Mouse (Mus musculus) midbrain, embryonic 16.5 days (tissue): ENCODE measurements at regions not wholly inside any gene's neighbourhood (a gene's known extent, or its start where the extent isn't known, plus 50 kb on each side); places are given as distances from the start of the nearest gene placed in this dataset.

ENCODE experiments used
- ATAC-seq: fragments of 200-750 bp; cut with Nextera tagmentation; 2 replicates; pipeline ENCODE4 v1.8.0; 2017; ENCODE audit warnings: moderate TSS enrichment
- H3K27ac ChIP-seq: fragments of 300-500 bp; sonication (generic); 2 replicates; pipeline ENCODE4 v1.5.1; 2014; ENCODE audit warnings: mild to moderate bottlenecking, low read length, mixed read lengths
- H3K27me3 ChIP-seq: fragments of 300-500 bp; sonication (generic); 2 replicates; pipeline ENCODE4 v1.6.1; 2014; ENCODE audit warnings: low read depth, low read length, mixed read lengths; ENCODE audit not compliant: control insufficient read depth, insufficient read depth
- H3K36me3 ChIP-seq: fragments of 300-500 bp; sonication (generic); 2 replicates; pipeline ENCODE4 v1.6.1; 2014; ENCODE audit warnings: mild to moderate bottlenecking, low read length, moderate library complexity, mixed read lengths; ENCODE audit not compliant: control insufficient read depth, insufficient read depth
- H3K4me1 ChIP-seq: fragments of 300-500 bp; sonication (generic); 2 replicates; pipeline ENCODE4 v1.6.1; 2014; ENCODE audit warnings: mild to moderate bottlenecking, low read length, mixed read lengths; ENCODE audit not compliant: control insufficient read depth, insufficient read depth
- H3K4me2 ChIP-seq: fragments of 300-500 bp; sonication (generic); 2 replicates; pipeline ENCODE4 v1.6.1; 2014; ENCODE audit warnings: mild to moderate bottlenecking, low read length, mixed read lengths
- H3K4me3 ChIP-seq: fragments of 300-500 bp; sonication (generic); 2 replicates; pipeline ENCODE4 v1.5.1; 2014; ENCODE audit warnings: low read depth, mild to moderate bottlenecking, low read length, moderate library complexity, mixed read lengths
- H3K9ac ChIP-seq: fragments of 300-500 bp; sonication (generic); 2 replicates; pipeline ENCODE4 v1.6.1; 2014; ENCODE audit warnings: low read depth, low read length, mixed read lengths
- H3K9me3 ChIP-seq: fragments of 300-500 bp; sonication (generic); replicated peaks from 2 replicates; pipeline ENCODE4 v1.6.1; 2014; ENCODE audit warnings: mild to moderate bottlenecking, low read length, mixed read lengths; ENCODE audit not compliant: control insufficient read depth, poor library complexity, severe bottlenecking
- WGBS: fragments of 180-500 bp; shearing (Covaris S2); extraction: QIAGEN DNeasy Blood & Tissue Kit; methylation state at CpG from one replicate; pipeline ENCODE4 v1.1.7; 2014; 5-methylcytosine and 5-hydroxymethylcytosine counted together

GRCm38 (mm10) chr17:31732176-31732880 is 54.7 kb downstream of the Cryaa start:
- Histone ChIP-seq H3K27me3 (no peaks in the 10 kb centered on the region), H3K9ac (no peak overlapping the region), H3K27ac (no peak overlapping the region), H3K4me3 (no peak overlapping the region), H3K4me1 (peaks cover 2% of the 10 kb centered on the region; the same call in 1 of the 2 replicates), H3K36me3 (no peaks in the 10 kb centered on the region), H3K9me3 (no peaks in the 10 kb centered on the region), H3K4me2 (no peak overlapping the region)
- whole genome bisulfite sequencing = 93% methylated on average over 32 of the region's 32 CpGs
- ATAC-seq = no peak

DNA sequence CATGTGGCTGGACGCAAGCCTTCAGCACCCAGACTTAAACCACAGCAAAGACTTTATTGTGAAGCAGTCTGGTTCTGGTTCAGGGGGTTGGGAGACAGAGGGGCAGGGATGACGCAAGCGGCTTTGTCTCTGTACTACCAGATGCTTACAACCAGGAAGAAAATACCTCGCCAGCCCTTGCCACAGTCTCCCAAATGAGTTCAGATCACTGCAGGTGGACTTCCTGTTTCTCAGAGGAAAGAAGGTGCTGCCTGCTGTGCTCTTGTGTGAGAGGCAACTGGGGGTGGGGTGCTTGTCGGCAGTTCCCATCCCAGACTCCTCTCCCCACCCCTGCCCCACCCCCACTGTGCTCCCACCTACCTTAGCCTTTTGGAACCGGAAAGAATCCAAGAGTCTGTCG is 56.9 kb downstream of the Cryaa start:
- H3K4me3 ChIP-seq = no peak overlapping the region
- no peak overlapping the region for H3K4me2 ChIP-seq
- H3K9ac ChIP-seq = no peak overlapping the region
- no peaks in the 10 kb centered on the region for H3K4me1 ChIP-seq
- no peaks in the 10 kb centered on the region for H3K9me3 ChIP-seq
- ATAC-seq = no peak
- 33% methylated on average over 7 of the region's 7 CpGs for WGBS
- no peaks in the 10 kb centered on the region for H3K36me3 ChIP-seq
- H3K27ac ChIP-seq = no peak overlapping the region
- no peaks in the 10 kb centered on the region for H3K27me3 ChIP-seq

DNA sequence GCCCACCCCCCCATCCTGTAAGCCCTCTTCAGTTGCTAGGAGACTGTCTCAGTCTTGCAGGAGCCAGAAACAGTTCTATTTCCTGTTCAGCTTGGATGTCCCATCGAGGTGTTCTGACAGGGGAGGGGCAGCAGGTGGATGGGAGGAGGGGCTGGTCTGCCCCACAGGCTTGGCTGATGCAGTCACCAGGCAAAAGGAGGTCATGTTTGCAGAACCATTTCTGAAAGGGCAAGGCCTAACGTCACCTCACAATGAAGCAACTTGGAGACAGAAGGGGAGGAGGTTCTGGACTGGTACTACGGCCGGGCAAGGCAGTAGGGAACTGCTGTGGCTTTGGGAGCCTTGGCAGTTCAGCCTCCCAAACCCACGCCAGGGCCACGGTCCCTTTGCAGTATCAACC is 59.1 kb downstream of the Cryaa start:
- Histone ChIP-seq H3K4me3 (no peak overlapping the region), H3K27me3 (no peaks in the 10 kb centered on the region), H3K4me1 (no peaks in the 10 kb centered on the region), H3K27ac (no peak overlapping the region), H3K4me2 (no peak overlapping the region), H3K9me3 (no peaks in the 10 kb centered on the region), H3K36me3 (no peaks in the 10 kb centered on the region), H3K9ac (no peak overlapping the region)
- no peak for ATAC-seq
- 84% methylated on average over 6 of the region's 6 CpGs for WGBS

DNA sequence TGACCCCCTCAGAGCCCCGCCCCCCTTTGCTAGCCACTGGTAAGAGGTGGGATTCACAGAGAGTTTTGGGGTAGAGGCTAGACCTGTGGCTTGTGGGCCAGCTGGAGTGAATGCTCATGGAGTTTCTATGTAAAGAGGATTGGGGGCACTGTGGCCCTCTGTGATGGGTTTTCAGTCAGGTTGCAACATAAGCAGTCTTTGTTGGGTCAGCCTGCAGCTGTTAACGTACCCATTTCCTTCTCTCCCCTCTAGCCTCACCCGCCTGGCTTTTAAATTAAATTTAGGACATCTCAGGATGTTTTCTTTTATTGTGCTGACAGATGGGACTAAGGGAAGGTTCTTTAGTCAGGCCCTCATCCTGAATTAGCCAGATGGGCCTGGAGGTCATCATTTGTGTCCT is 60.6 kb downstream of the Cryaa start:
- Histone ChIP-seq H3K9ac (no peak overlapping the region), H3K4me2 (no peak overlapping the region), H3K27me3 (no peaks in the 10 kb centered on the region), H3K4me3 (no peak overlapping the region), H3K36me3 (no peaks in the 10 kb centered on the region), H3K27ac (no peak overlapping the region), H3K9me3 (no peaks in the 10 kb centered on the region), H3K4me1 (no peaks in the 10 kb centered on the region)
- WGBS = 79% methylated on average over 3 of the region's 3 CpGs
- ATAC-seq = no peak

DNA sequence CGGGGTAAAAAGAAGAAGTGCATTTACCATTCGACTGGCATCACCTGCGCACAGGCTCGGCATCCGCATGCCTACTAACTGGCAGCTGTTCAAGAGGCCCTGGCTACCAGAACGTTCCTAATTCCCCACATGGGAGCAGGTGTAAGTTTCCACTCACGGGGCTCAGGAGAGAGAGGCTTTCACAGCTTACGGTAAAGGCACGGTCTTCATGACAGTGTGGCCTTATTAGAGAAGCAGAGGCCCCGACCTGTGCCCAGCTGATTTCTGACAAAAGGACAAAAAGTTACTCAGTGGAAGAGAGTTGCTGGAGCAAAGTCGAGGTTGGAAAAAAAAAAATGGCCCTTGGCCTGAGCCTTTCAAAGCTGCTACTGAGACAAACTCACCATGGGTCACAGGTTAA is 62.0 kb downstream of the Cryaa start:
- WGBS = 60% methylated on average over 11 of the region's 11 CpGs
- Histone ChIP-seq H3K27ac (no peak overlapping the region), H3K36me3 (no peaks in the 10 kb centered on the region), H3K9ac (no peak overlapping the region), H3K27me3 (no peaks in the 10 kb centered on the region), H3K4me3 (no peak overlapping the region), H3K4me2 (no peak overlapping the region), H3K4me1 (no peaks in the 10 kb centered on the region), H3K9me3 (no peaks in the 10 kb centered on the region)
- no peak for ATAC-seq

- H3K36me3 ChIP-seq = no peaks in the 10 kb centered on the region
- ATAC-seq = no peak
- no peak overlapping the region for H3K9ac ChIP-seq
- no peak overlapping the region for H3K27ac ChIP-seq
- no peaks in the 10 kb centered on the region for H3K4me1 ChIP-seq
- no peaks in the 10 kb centered on the region for H3K9me3 ChIP-seq
- 84% methylated on average over 11 of the region's 11 CpGs for WGBS
- no peak overlapping the region for H3K4me2 ChIP-seq
- no peak overlapping the region for H3K4me3 ChIP-seq
- H3K27me3 ChIP-seq = no peaks in the 10 kb centered on the region
Observed at GRCm38 (mm10) chr17:31740059-31740458, 62.5 kb downstream of the Cryaa start.

DNA sequence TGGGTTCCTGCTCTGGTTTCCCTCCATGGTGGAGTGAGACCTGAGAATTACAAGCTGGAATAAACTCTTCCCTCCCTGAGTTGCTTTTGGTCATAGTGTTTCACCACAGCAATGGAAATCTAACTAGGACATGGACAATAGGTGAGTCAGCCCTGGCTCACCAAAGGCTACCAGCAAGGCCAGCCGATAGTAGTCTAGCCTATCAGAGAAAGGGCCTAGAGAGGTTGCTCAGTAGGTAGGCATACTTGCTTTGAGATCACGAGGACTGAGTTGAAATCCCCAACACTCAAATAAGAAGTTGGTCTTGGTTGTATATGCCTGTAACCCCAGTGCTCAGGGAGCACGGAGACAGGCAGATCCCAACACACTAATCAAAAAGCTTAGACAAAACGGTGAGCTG is 66.0 kb downstream of the Cryaa start:
- Histone ChIP-seq H3K9me3 (no peaks in the 10 kb centered on the region), H3K27ac (no peak overlapping the region), H3K9ac (no peak overlapping the region), H3K4me2 (no peak overlapping the region), H3K36me3 (no peaks in the 10 kb centered on the region), H3K4me3 (no peak overlapping the region), H3K27me3 (no peaks in the 10 kb centered on the region), H3K4me1 (peaks cover 4% of the 10 kb centered on the region; the same call in 1 of the 2 replicates)
- WGBS = 94% methylated on average over 4 of the region's 4 CpGs
- ATAC-seq = no peak

- H3K4me1 ChIP-seq = peaks cover 4% of the 10 kb centered on the region; the same call in 1 of the 2 replicates
- no peak overlapping the region for H3K9ac ChIP-seq
- no peaks in the 10 kb centered on the region for H3K9me3 ChIP-seq
- 50% methylated on average over 20 of the region's 20 CpGs for WGBS
- no peak overlapping the region for H3K27ac ChIP-seq
- H3K4me2 ChIP-seq = no peak overlapping the region
- ATAC-seq = no peak
- H3K27me3 ChIP-seq = no peaks in the 10 kb centered on the region
- no peak overlapping the region for H3K4me3 ChIP-seq
- H3K36me3 ChIP-seq = no peaks in the 10 kb centered on the region
Observed at GRCm38 (mm10) chr17:31746198-31747111, 68.8 kb downstream of the Cryaa start.

- Histone ChIP-seq H3K4me3 (no peak overlapping the region), H3K4me2 (no peak overlapping the region), H3K4me1 (peaks cover 4% of the 10 kb centered on the region; the same call in 1 of the 2 replicates), H3K27me3 (no peaks in the 10 kb centered on the region), H3K9me3 (no peaks in the 10 kb centered on the region), H3K27ac (no peak overlapping the region), H3K9ac (no peak overlapping the region), H3K36me3 (no peaks in the 10 kb centered on the region)
- ATAC-seq = no peak
- WGBS = 100% methylated on average over 2 of the region's 2 CpGs
Observed at GRCm38 (mm10) chr17:31747563-31747962, 70.0 kb downstream of the Cryaa start.
